Comparison of ENCODE assay signal across 15 mouse cellular contexts in the genomic region with DNA sequence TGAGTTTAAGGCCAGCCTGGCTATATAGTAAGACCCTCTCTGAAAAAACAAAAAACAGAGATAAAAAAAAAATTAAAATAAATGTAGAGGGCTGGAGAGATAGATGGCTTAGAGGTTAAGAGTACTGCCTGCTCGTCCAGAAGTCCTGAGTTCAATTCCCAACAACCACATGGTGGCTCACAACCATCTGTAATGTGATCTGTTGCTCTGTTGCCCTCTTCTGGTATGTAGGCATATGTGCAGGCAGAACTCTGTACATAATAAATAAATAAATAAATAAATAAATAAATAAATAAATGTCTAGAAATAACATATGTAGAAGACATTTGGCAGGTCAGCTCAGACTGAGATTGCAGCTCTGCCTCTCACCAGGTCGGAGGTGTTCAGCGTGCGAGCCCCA. TPM values are rescaled to one million over a fixed set of nuclear protein-coding genes. Genes with fewer than 3 reads are reported as not detected.
A peak's percentile ranks its signal among the peaks of the same experiment; 100 is the strongest.
DNase-seq lines count a peak whose midpoint lies in the region; ATAC-seq and TF ChIP-seq lines count a peak whose summit lies in the region.
"Had no signal": no experiment of that assay in that cellular context is flagged by ENCODE, and none has a peak within 500 bp of the region (broad histone marks: within the 10 kb centered on the region; RNA-seq: fewer than 3 reads in every experiment).

No protein-coding gene starts in this region.

- H3K4me3 ChIP-seq in gastrocnemius, adult 2 months: no peak overlapping the region
- H3K4me3 ChIP-seq in layer of hippocampus, adult 2 months: no peak overlapping the region
- H3K4me3 ChIP-seq in midbrain, postnatal 0 days (ENCODE audit: low read depth, low read length): no peak overlapping the region
- no peak overlapping the region for H3K4me3 ChIP-seq in midbrain, embryonic 10.5 days
- H3K4me3 ChIP-seq: embryonic facial prominence, embryonic 13.5 days; hindbrain, embryonic 15.5 days; limb, embryonic 13.5 days; megakaryocyte, embryonic 14.5 days; neural tube, embryonic 12.5 days had no signal

- no peaks in the 10 kb centered on the region for H3K9me3 ChIP-seq in midbrain, postnatal 0 days (ENCODE audit: low read length)
- H3K9me3 ChIP-seq in midbrain, embryonic 10.5 days (replicated peaks): no peaks in the 10 kb centered on the region
- H3K9me3 ChIP-seq: embryonic facial prominence, embryonic 13.5 days; hindbrain, embryonic 15.5 days; limb, embryonic 13.5 days; megakaryocyte, embryonic 14.5 days; neural tube, embryonic 12.5 days had no signal

- no peaks in the 10 kb centered on the region for H3K36me3 ChIP-seq in midbrain, postnatal 0 days (ENCODE audit: insufficient read depth, low read length)
- no peaks in the 10 kb centered on the region for H3K36me3 ChIP-seq in midbrain, embryonic 10.5 days
- H3K36me3 ChIP-seq: hindbrain, embryonic 15.5 days; limb, embryonic 13.5 days had no signal

- ATAC-seq in midbrain, postnatal 0 days (ENCODE audit: low FRiP score): no peak

- DNase-seq in gastrocnemius, adult 2 months: no peak
- no peak for DNase-seq in gastrocnemius, postnatal 4 days (ENCODE audit: low spot score in 2 of 2)
- no peak for DNase-seq in layer of hippocampus, adult 2 months (ENCODE audit: low spot score in 2 of 2)
- DNase-seq in layer of hippocampus, postnatal 10 days (ENCODE audit: low spot score in 2 of 2): no peak
- DNase-seq in midbrain, postnatal 0 days (ENCODE audit: low spot score): no peak
- DNase-seq in midbrain, embryonic 10.5 days (ENCODE audit: low spot score): no peak
- DNase-seq in thymus, postnatal 14 days: no peak
- no peak for DNase-seq in left cerebral cortex, postnatal 10 days (ENCODE audit: extremely low spot score in 1 of 2, low spot score in 2 of 2)
- DNase-seq: cerebellum, adult 9-11 months; kidney, adult 8-10 months had no signal

- peak; percentile 30; the same call in 1 of the 2 replicates for TF ChIP-seq CTCF in gastrocnemius, adult 2 months (IDR thresholded peaks at IDR 0.05)
- TF ChIP-seq CTCF in layer of hippocampus, adult 2 months (conservative IDR thresholded peaks at IDR 0.05): peak; percentile 63
- peak; percentile 43 for TF ChIP-seq CTCF in midbrain, postnatal 0 days (IDR thresholded peaks at IDR 0.05)

- no peaks in the 10 kb centered on the region for H3K27me3 ChIP-seq in midbrain, postnatal 0 days (ENCODE audit: insufficient read depth, low read length)
- H3K27me3 ChIP-seq in midbrain, embryonic 10.5 days (ENCODE audit: low read depth, poor library complexity, severe bottlenecking): no peaks in the 10 kb centered on the region
- H3K27me3 ChIP-seq: embryonic facial prominence, embryonic 13.5 days; hindbrain, embryonic 15.5 days; limb, embryonic 13.5 days; megakaryocyte, embryonic 14.5 days; neural tube, embryonic 12.5 days had no signal

- intact Hi-C loops in gastrocnemius, adult 2 months (cut with DNase I): no loop called here
- intact Hi-C loops in left cerebral cortex, postnatal 10 days (cut with DNase I): no loop called here

- H3K4me2 ChIP-seq in midbrain, postnatal 0 days (ENCODE audit: low read depth, low read length, poor library complexity, severe bottlenecking): no peak overlapping the region
- H3K4me2 ChIP-seq: embryonic facial prominence, embryonic 13.5 days; hindbrain, embryonic 15.5 days; limb, embryonic 13.5 days; neural tube, embryonic 12.5 days had no signal

- H3K9ac ChIP-seq in midbrain, postnatal 0 days (replicated peaks; ENCODE audit: low read length, poor library complexity, severe bottlenecking): no peak overlapping the region
- H3K9ac ChIP-seq: embryonic facial prominence, embryonic 13.5 days; hindbrain, embryonic 15.5 days; limb, embryonic 13.5 days; neural tube, embryonic 12.5 days had no signal

- WGBS in midbrain, postnatal 0 days: 89% methylated on average over 4 of the region's 4 CpGs
- 87% methylated on average over 4 of the region's 4 CpGs for WGBS in midbrain, embryonic 10.5 days

- H3K4me1 ChIP-seq in midbrain, postnatal 0 days (ENCODE audit: insufficient read depth, low read length): no peaks in the 10 kb centered on the region
- H3K4me1 ChIP-seq in midbrain, embryonic 10.5 days: no peaks in the 10 kb centered on the region
- H3K4me1 ChIP-seq: embryonic facial prominence, embryonic 13.5 days; hindbrain, embryonic 15.5 days; limb, embryonic 13.5 days; megakaryocyte, embryonic 14.5 days; neural tube, embryonic 12.5 days had no signal

- H3K27ac ChIP-seq in gastrocnemius, adult 2 months: no peak overlapping the region
- no peak overlapping the region for H3K27ac ChIP-seq in layer of hippocampus, adult 2 months
- no peak overlapping the region for H3K27ac ChIP-seq in midbrain, postnatal 0 days (ENCODE audit: low read depth, low read length)
- H3K27ac ChIP-seq in midbrain, embryonic 10.5 days (replicated peaks): no peak overlapping the region
- H3K27ac ChIP-seq: embryonic facial prominence, embryonic 13.5 days; hindbrain, embryonic 15.5 days; limb, embryonic 13.5 days; neural tube, embryonic 12.5 days had no signal

RNA-seq across cellular contexts. Expression of a gene that starts 21.3 kb away (rescaled TPM):
- 10 to 100 TPM; 47.5 to 75.1 TPM for total RNA-seq in gastrocnemius, adult 2 months (2021)
- 10 to 100 TPM; 52.1 to 54.0 TPM for total RNA-seq in gastrocnemius, postnatal 4 days (2021)
- 10 to 100 TPM; 25.3 to 26.6 TPM for total RNA-seq in layer of hippocampus, adult 2 months (2021)
- total RNA-seq in layer of hippocampus, postnatal 10 days (2021): 10 to 100 TPM; 27.9 to 29.5 TPM
- total RNA-seq in midbrain, postnatal 0 days (2014; rRNA removed): 27.7 and 29.7 TPM in 2 replicates
- 33.0 and 39.4 TPM in 2 replicates for polyA plus RNA-seq in midbrain, postnatal 0 days (2015; fragmentation: Nextera tagmentation; extraction: Ambion mirVana)
- polyA plus RNA-seq in midbrain, embryonic 10.5 days (2016; fragmentation: Nextera tagmentation; extraction: Ambion mirVana): 22.6 and 24.7 TPM in 2 replicates
- 10 to 100 TPM; 21.8 to 22.7 TPM for total RNA-seq in left cerebral cortex, postnatal 10 days (2021)

RNA-seq across cellular contexts. Expression of a gene that starts 23.3 kb away (rescaled TPM):
- total RNA-seq in gastrocnemius, adult 2 months (2021): 1 to 10 TPM; 5.2 to 7.0 TPM
- total RNA-seq in gastrocnemius, postnatal 4 days (2021): 1 to 10 TPM; 8.1 to 8.6 TPM
- 10 to 100 TPM; 12.8 to 13.6 TPM for total RNA-seq in layer of hippocampus, adult 2 months (2021)
- total RNA-seq in layer of hippocampus, postnatal 10 days (2021): 10 to 100 TPM; 10.1 TPM
- 27.9 and 38.9 TPM in 2 replicates for total RNA-seq in midbrain, postnatal 0 days (2014; rRNA removed)
- polyA plus RNA-seq in midbrain, postnatal 0 days (2015; fragmentation: Nextera tagmentation; extraction: Ambion mirVana): 27.9 and 33.5 TPM in 2 replicates
- polyA plus RNA-seq in midbrain, embryonic 10.5 days (2016; fragmentation: Nextera tagmentation; extraction: Ambion mirVana): 51.3 and 54.0 TPM in 2 replicates
- 1 to 10 TPM; 9.3 to 10.0 TPM for total RNA-seq in left cerebral cortex, postnatal 10 days (2021)

RNA-seq across cellular contexts. Expression of a gene that starts 53.5 kb away (rescaled TPM):
- 1 to 10 TPM; 6.7 to 10.0 TPM for total RNA-seq in gastrocnemius, adult 2 months (2021)
- total RNA-seq in gastrocnemius, postnatal 4 days (2021): 10 to 100 TPM; 40.5 to 44.3 TPM
- total RNA-seq in layer of hippocampus, adult 2 months (2021): 10 to 100 TPM; 35.6 to 44.3 TPM
- total RNA-seq in layer of hippocampus, postnatal 10 days (2021): 10 to 100 TPM; 24.3 to 25.3 TPM
- 32.0 and 35.8 TPM in 2 replicates for total RNA-seq in midbrain, postnatal 0 days (2014; rRNA removed)
- 9.7 and 10.5 TPM in 2 replicates for polyA plus RNA-seq in midbrain, postnatal 0 days (2015; fragmentation: Nextera tagmentation; extraction: Ambion mirVana)
- polyA plus RNA-seq in midbrain, embryonic 10.5 days (2016; fragmentation: Nextera tagmentation; extraction: Ambion mirVana): 19.7 and 22.5 TPM in 2 replicates
- total RNA-seq in left cerebral cortex, postnatal 10 days (2021): 10 to 100 TPM; 24.9 to 27.4 TPM
